Mouse (Mus musculus): ENCODE data around the gene Sept5.

Gene Sept5

DNA sequence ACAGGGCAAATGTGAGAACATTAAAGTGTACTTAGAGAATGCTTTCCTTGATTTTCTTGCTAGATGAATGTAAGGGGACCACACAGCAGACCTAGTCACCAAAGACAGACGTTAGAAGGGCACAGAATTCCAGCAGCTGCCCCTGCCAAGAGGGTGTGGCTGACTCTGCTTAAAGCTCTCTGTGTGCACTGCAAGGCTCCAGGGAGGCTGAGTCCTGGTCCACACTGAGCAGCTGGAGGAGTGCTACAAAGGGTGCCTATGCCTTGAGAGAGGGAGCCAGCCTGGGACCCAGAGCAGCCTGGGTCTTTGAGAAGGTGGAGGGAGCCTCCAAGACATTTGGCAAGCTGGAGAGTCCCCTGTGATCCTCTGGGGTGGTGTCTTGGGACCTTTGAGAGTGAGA lies 3.6 kb upstream of the Sept5 start:
- no peak for ATAC-seq (ENCODE audit: insufficient number of reproducible peaks, low FRiP score, low TSS enrichment)

DNA sequence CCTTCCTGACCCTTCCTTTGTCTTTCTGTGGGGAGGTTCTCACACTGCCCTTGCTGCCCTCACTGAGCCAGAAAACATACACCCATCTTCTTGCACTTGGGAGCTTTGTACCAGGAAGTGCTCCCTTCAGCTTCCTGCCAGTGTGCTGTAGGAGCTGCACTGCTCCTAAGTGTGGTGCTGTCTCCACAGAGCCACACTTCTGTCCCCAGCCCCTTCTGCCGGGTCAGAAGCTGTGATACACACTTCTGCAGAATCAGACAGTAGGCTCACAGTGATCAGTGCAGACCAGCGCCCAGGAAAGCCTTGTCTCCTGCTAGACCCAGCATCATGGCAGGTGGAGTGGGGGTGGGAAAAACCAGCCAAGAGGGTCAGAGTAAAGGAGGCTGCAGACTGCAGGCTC lies 3.1 kb upstream of the Sept5 start:
- no peak for ATAC-seq (ENCODE audit: insufficient number of reproducible peaks, low FRiP score, low TSS enrichment)

DNA sequence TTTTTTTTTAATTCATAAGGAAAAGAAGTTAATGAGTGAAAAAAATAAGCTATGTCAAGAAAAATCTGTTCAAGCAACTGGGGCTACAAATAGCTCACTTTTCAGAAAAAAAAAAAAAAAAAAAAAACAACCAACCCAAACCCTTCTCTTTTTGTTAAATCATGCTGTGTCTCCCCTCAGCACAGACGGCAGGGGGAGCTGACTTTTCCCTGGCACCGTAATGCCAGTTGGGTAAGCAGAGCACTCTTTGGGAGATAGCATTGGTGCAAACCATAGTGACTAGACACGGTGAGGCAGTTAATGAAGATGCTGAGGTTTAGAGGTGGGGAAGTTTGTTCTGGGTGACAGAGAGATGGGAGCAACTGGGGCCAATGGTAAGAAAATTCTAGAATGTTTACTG lies 2.3 kb upstream of the Sept5 start:
- no peak for ATAC-seq (ENCODE audit: insufficient number of reproducible peaks, low FRiP score, low TSS enrichment)

DNA sequence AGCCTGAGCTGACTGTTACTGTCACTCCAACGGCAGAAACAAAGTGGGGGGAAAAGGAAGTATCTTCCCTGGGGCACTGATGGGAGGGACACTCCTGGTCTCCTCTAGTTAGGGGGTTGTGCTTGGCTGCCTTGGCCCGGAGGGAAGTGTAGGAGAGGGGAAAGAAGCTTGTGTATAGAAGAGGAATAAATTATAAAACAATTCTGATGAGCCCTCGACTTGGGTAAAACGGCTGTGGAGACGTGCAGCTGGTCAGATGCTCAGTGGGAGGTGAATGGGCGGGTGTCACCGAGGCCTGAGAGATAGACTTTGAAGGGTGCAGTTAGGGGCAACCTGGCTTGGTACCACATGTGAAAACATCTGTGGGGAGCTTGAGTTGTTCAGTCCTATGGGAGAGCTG lies 1.4 kb upstream of the Sept5 start:
- ATAC-seq (ENCODE audit: insufficient number of reproducible peaks, low FRiP score, low TSS enrichment) = no peak

DNA sequence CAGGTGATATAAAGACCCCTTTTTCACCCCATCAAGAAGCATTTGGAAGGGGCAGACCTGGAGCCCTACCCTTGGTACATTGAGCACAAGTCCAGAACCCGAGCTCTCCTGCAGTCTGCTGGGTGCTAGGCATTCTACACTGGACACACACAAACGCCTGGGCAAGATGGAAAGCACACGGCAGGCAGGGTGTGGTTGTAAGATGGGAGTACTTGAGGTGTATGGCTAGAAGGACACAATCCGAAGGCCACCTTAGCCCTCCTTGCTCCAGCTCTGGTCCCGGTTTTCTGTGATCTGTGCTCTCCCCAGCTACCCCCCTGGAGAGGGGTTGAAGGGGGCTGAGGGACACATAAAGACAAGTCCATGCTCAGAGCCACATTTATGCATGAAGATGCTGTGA lies 537 bp upstream of the Sept5 start:
- ATAC-seq (ENCODE audit: insufficient number of reproducible peaks, low FRiP score, low TSS enrichment) = no peak

DNA sequence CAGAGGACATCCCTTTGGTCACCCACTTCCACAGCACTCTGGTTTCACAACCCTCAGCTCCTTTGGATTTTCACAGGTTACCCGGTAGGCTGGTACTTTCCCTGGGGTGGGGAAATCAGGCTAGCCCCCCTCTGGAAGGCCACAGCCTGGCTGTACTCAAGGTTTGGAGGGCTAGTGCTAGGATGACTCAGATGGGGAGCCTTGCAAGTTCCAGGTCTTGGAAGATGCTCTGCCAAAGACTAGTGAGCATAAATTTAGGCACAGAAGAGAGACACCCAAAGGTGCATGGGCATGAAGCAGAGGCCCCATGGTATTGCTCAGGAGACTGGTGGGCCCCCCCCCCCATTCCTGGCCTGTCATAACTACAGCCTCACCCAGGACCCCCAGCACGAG lies 810 bp downstream of the Sept5 start:
- ATAC-seq (ENCODE audit: insufficient number of reproducible peaks, low FRiP score, low TSS enrichment) = no peak

DNA sequence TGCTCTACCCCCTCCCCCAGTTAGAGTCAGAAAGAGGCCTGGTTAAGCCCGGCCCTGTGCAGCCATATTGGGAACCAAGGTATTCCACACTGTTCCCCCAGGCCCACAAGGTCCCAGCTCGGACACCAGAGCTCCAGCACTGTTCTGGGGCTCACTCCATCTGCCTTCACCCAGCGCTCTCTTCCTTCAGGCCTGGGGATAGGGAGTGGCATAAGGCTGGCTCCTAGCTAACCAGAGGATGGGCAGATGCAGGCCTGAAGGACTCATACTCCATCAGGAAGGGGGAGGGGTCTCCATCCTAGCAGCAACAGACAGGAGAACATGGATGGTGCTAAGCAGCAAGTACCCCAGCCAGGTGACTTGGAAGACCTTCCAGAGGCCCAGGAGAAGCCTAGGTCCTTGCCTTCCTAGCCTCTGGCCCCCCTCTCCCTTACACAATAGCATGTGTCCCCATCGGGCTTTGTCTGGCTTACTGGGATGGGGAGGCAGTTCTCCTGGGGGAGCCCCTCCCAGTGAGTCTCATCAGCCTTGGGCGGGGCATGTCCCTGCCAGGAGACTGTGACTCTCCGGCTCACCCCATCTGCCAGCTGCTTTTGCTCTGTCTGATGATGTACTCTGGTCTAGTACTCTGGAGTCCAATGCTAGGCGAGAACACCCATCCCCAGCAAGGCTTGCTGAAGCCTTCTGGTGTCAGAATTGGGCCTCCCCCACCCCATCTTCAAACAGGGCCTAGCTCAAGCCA lies 1.4 kb downstream of the Sept5 start:
- ATAC-seq (ENCODE audit: insufficient number of reproducible peaks, low FRiP score, low TSS enrichment) = no peak

DNA sequence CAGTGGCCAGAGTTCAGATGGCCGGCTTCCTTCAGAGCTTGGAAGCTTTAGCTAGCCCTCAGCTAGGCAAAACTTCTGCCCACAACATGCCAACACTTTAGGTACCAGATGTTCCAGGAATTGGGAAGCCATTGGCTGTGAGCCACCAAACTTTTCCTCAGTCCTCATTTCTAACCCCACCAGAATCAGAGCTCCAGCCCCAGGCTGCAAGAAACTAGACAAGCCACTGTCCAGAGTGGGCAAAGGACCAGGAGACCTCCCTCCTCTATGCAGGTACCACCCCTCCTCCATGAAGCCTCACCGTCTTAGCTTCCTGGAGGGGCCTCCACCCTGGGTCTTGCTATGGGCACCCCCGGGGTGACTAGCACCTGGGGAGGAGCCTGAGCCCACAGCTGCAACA lies 2.6 kb downstream of the Sept5 start:
- no peak for ATAC-seq (ENCODE audit: insufficient number of reproducible peaks, low FRiP score, low TSS enrichment)

DNA sequence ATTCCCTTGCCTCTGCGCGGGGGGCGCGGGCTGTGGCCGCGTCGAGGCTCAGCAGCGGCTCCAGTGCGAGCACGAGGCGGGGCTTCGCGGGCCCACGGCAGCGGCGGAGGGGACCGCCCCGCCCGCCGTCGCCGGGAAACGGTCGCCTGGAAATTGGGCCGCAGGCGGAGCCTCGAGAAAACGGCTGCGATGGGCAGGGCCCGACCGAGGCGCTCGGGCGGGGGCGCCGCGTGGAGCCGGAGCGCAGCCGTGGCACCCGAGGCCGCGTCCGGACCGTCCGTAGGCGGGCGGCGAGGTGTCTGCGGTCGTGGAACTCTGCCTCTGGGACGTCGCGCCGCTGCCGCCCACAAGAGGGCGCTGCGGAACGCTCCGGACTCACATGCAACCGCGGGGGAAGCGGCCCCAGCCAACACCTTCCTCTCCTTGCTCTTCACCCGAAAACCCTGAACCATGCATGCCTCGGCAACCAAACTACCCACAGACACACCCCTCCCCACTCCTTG lies 3.3 kb downstream of the Sept5 start, which contains the start of gene Gm49601:
Gm49601 (minus strand) TSS at position 52 of the 503 bp plus-strand sequence.
- peak; percentile 29 for ATAC-seq (ENCODE audit: insufficient number of reproducible peaks, low FRiP score, low TSS enrichment)

DNA sequence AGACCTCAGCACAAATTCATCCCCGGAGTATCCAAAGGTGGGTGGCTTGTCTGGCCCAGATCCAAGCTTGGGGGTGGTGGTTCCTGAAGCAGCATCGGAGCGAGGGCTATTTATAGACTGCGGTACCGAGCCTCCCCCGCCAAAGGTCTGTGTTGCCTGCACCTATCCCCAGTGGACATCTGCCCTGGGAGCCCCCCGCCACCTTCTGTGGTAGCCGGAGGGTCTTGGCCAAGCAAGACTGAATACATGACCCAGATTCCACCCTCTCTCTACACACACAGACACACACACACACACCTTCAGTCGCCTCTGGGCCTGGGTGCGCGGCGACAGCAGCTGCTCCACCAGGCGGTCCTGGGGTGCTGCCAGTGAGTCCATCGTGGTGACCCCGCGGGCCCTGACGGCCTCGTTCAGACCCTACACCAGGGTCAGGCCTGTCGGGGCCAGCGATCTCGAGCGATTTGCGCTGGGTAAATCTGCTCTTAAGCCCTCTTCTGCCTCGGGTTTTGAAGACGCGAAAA lies 3.9 kb downstream of the Sept5 start:
- ATAC-seq (ENCODE audit: insufficient number of reproducible peaks, low FRiP score, low TSS enrichment) = no peak

DNA sequence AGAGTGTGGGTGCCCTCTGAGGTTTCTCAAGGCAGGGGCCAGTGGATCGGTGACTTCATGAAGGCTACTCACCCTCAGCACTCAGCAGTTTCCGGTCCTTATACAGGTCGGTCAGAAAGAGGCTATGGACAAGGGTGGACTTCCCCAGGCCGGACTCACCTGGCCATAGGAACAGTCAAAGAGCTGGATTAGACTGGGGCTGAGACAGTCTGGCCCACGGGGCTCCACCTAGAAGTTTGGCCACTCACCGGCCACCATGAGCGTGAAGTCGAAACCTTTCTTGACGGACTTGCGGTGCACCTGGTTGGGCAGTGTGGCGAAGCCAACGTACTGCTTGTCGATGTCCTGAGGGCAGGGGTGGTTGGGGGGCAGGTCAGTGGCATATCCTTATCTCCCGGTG lies 4.7 kb downstream of the Sept5 start:
- ATAC-seq (ENCODE audit: insufficient number of reproducible peaks, low FRiP score, low TSS enrichment) = no peak

DNA sequence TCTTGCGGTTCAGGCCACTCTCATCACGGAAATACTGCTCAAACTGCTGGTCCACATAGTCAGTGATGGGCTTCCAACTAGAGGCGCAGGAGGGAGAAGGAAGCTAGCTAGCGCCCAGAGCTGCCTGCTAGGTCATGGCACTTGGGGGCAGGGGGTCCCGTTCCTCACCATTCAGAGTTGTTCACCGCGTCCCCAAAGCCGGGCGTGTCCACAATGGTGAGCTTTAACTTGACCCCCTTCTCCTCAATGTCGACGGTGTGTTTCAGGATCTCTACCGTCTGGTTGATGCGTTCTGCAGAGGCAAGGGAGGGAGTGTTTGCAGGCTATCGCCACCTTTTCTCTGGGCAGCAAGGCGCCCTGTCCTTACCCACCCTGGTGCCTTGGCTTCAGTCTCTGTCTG lies 5.1 kb downstream of the Sept5 start:
- ATAC-seq (ENCODE audit: insufficient number of reproducible peaks, low FRiP score, low TSS enrichment) = no peak

DNA sequence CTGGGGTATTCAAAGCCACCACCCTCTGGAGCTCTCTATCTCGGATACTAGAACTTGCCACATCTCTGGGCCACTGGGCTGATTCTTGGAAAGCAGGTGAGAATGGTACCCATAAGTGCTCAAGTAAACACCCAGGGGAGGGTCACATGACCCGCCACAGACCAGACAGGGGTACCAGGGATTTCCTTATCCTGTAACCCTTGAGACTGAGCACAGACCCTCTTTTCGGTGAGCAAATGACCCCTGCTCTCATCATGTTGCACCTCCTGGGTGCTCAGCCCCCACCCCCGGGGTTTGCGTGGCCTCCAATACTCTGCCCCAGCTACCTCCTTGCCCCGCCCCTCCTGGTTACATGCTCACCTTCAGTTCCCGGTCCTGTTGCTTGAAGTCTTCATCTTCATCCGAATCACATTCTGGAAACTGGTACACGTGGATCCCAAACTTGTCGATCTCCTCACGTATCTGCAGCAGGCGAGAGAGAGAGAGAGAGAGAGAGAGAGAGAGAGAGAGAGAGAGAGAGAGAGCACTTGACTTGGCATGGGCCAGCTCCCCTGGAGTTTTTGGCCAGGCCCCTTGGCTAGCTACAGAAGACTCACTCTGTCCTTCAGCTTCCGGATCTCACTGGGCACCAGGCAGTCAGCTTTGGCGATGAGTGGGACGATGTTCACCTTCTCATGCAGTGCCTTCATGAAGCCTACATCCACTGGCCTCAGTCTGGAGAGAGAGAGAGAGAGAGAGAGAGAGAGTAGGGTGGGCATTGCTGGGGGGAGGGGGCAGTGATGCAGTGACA lies 5.8 kb downstream of the Sept5 start:
- ATAC-seq (ENCODE audit: insufficient number of reproducible peaks, low FRiP score, low TSS enrichment) = no peak

DNA sequence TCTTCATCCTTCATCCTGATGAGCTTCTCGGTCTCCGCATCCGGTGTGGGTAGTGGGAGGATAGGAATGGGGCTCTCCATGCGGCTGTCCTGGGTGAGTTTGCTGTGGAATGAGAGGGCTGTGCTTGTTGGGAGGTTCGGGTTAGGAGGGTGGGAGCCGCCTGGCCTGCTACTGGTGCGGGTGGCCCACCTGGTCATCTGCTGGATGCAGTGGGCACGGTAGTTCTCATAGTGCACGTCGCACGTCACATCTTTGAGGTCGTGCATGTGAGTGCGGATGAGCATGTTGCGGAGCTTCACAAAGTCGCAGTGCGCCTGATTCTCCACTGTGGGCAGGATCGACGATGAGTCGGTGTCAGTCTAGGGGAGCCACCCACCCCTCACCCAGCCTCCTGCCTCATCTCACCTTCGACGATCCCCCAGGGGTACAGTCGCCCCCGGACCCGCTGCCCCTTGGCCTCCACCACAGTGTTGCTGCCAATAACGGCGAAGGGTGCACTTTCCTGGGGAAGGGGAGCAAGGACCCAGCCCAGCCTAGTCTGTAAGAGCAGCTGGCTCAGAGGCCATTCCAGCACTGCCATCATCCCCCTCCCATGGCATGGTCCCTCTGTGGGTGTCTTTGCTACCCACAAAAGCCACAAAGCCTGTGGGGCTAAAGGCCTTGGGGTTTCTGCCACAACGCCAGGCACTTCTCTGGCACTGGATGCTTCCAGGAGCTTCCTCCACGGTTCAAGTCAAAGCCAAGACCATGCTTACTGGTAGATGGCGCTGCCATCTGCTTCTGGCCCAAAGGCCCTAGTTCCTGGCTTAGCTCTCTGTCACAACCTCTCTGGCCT lies 6.6 kb downstream of the Sept5 start:
- no peak for ATAC-seq (ENCODE audit: insufficient number of reproducible peaks, low FRiP score, low TSS enrichment)

DNA sequence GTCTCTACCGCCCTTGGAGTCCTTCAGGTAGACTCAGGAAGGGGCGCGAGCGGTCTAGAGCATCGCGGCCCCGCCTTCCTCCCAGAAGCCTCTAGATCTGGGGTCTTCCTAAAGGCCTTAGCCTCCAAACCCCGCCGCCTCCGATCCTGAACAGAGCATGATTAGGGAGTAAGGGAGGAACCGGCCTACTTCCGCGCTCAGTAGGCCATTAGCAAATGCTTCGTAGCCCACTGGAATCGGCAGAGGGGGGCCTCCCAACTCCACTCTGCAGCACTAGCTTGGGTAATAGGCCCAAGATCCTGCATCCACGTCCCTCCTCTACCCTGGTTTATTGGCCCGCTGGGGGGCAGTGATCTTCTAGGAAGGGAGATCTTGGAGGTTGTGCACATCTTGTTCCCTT lies 7.7 kb downstream of the Sept5 start, which contains the start of gene Gp1bb:
Gp1bb (minus strand) TSS at position 385 of the 400 bp plus-strand sequence.
- ATAC-seq (ENCODE audit: insufficient number of reproducible peaks, low FRiP score, low TSS enrichment) = no peak

DNA sequence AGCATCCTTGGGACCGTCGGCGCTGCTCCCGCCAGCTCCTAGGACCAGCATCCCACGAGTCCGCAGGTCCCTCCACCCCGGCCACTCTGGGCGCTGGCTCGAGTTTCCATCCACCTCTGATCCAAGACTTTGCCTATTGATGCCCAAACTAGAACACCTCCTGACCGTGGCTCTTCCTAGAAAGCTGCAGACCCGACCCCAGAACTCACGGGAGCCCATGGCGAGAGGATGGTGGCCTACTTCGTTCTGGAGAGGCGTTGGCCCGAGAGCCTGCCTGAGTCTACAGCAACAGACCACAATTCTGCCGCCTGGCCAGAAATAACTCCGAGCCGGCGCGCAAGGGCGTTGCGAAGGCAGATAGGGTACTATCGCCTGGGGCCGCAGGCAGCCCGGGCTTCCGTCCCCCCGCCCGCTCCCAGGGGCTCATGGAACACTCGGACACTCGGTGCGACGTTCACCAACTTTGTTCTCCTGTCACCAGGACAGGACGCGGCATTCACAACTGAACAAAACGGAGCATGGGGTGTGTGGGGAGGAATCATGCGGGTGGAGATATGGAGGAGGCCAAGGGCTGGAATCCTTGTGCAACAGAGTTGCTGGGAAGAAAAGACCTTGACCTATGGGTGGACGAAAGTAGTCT lies 8.3 kb downstream of the Sept5 start:
- ATAC-seq (ENCODE audit: insufficient number of reproducible peaks, low FRiP score, low TSS enrichment) = no peak

DNA sequence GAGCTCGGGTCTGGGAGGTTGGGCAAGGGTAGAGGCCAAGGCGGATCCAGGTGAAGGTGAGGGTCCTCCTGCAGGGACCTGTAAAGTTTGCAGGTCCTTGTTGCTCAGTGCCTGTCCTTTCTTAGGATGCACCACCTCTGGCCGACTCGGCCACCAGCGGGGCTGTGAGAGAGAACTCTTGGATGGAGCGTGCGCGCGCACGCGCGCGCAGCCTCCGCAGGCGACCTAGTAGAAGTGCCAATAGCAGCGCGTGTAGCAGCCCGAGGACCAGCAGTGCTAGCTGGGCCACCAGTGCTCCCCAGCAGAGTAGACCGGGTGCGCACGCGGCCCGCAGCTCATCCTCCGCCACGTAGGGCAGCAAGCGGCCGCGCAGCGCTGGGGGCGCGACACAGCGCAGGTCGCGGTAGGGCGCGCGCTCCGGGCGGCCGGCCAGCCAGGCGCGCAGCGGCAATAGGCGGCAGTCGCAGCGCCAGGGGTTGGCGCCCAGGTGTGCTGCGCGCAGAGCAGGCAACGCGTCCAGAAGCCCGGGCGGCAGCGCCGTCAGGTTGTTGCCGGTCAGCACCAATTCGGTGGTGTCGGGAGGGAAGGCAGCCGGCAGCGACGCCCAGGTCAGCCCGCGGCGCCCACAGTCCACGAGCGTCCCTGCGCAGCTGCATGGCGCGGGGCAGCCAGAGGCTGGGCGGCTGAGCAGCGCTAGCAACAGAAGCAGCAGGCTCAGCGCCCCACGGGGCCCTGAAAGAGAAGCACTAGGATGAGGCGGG lies 9.0 kb downstream of the Sept5 start:
- peak; percentile 24; the same call in 1 of the 2 replicates for ATAC-seq (ENCODE audit: insufficient number of reproducible peaks, low FRiP score, low TSS enrichment)

DNA sequence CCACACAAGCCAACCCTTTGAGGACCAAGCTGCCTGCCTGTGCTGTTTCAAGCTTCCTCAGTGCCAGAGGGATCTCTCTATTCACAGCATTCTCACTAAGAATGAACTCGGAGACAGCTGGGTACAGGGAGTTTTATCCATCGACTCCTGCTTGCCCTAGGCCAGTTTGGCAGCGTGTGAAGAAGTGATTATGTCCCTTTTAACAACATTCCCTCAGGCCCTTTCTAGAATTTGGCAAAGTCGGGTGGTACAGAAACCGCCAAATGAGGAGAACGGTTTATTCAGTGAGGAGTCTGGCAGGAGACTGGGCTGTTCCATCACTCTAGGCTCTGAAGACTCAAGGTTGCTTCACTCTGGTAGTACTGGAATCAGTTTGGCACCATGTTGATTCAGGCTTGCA lies 9.6 kb downstream of the Sept5 start:
- ATAC-seq (ENCODE audit: insufficient number of reproducible peaks, low FRiP score, low TSS enrichment) = 0 out of 2 replicates have a peak, but pooled peaks have one; percentile 0

DNA sequence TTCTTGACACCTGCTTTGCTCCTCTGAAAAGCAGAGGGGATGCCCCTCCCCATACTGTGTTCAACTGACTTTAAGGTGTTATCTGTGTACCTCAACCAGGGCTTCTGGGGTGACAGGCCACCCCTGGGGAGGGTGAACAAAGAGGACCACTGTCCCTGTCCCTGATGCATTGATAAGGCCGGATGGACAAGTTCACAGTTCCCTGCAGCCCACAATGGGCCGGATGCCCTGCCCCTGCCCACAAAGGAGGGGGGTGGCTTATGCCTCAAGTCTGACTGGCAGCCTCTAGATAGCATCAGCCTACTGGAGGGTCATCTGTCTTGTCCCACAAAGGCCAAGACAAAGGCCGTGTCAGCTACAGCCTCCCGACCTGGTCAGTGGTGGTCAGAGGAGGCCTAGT lies 10.6 kb downstream of the Sept5 start:
- ATAC-seq (ENCODE audit: insufficient number of reproducible peaks, low FRiP score, low TSS enrichment) = no peak
